Mouse (Mus musculus): ENCODE data around the gene Hspa5. TPM values are rescaled to one million over a fixed set of nuclear protein-coding genes. Genes with fewer than 3 reads are reported as not detected.

Gene Hspa5
- 906 and 942 TPM in 2 replicates for polyA plus RNA-seq (2014; fragmentation: Nextera tagmentation; extraction: Ambion mirVana)

DNA sequence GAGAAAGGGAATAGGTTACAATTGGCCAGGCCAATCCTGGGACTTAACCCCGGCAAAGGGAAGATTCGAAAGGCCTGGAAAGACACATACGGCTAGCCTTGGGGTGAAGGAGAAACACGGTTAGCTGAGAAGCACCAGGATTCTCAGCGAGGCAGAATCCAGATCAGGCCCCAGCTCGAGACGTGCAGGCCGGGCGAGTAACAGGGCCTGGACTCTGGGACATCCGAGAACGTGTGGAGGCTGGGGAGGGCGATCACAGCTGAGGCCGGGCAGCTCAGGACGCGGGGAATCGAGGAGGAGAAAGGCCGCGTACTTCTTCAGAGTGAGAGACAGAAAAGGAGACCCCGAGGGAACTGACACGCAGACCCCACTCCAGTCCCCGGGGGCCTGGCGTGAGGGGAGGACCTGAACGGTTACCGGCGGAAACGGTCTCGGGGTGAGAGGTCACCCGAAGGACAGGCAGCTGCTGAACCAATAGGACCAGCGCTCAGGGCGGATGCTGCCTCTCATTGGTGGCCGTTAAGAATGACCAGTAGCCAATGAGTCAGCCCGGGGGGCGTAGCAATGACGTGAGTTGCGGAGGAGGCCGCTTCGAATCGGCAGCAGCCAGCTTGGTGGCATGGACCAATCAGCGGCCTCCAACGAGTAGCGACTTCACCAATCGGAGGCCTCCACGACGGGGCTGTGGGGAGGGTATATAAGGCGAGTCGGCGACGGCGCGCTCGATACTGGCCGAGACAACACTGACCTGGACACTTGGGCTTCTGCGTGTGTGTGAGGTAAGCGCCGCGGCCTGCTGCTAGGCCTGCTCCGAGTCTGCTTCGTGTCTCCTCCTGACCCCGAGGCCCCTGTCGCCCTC lies at the start of gene Hspa5:
Hspa5 (plus strand) TSS at position 603 of the 859 bp plus-strand sequence.
- peak; percentile 100 for DNase-seq (ENCODE audit: low spot score)
- peak; percentile 98 for ATAC-seq (ENCODE audit: low read depth)
- Histone ChIP-seq H3K9ac (ENCODE audit: low read depth, low read length) (peak within 1 kb of the TSS; percentile 92), H3K4me1 (ENCODE audit: control insufficient read depth, insufficient read depth, low read length) (peaks cover 37% of the 10 kb centered on the region), H3K9me3 (ENCODE audit: control insufficient read depth, low read length) (no peaks in the 10 kb centered on the region), H3K4me2 (ENCODE audit: low read depth, low read length) (peak within 1 kb of the TSS; percentile 72), H3K36me3 (ENCODE audit: control insufficient read depth, insufficient read depth, low read length) (peaks cover 42% of the 10 kb centered on the region), H3K4me3 (ENCODE audit: low read depth, low read length) (peak within 1 kb of the TSS; percentile 80), H3K27me3 (replicated peaks; ENCODE audit: control insufficient read depth, insufficient read depth, low read length) (no peaks in the 10 kb centered on the region), H3K27ac (replicated peaks; ENCODE audit: low read depth, low read length) (peak within 1 kb of the TSS; percentile 92)
- under 1% methylated on average over 38 of the region's 60 CpGs for WGBS

DNA sequence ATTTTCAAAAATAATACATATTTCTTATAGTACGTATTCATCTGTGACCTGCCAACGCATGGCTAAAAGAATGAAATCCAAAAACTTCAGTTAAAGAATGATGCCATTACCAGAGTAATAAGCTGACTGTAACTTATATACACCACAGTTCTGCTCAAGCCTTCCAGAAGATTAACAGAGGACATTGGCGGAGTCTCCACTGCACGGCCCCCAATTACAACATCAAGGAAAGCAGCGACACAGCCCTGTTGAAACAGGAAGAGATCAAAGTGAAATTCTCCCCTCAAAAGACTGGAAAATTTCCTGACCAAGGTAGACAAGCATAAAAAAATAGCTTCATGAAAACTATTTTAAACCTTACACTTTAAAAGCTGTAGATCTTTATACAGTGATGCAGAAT lies 46.5 kb upstream of the Hspa5 start:
- ATAC-seq (ENCODE audit: low read depth), result no peak
- no peak for DNase-seq (ENCODE audit: low spot score)
- H3K9me3 ChIP-seq (ENCODE audit: control insufficient read depth, low read length), result no peaks in the 10 kb centered on the region
- no peaks in the 10 kb centered on the region for H3K4me1 ChIP-seq (ENCODE audit: control insufficient read depth, insufficient read depth, low read length)
- H3K27me3 ChIP-seq (replicated peaks; ENCODE audit: control insufficient read depth, insufficient read depth, low read length), result no peaks in the 10 kb centered on the region
- 91% methylated on average over 5 of the region's 5 CpGs for WGBS
- no peak overlapping the region for H3K4me3 ChIP-seq (ENCODE audit: low read depth, low read length)
- H3K27ac ChIP-seq (replicated peaks; ENCODE audit: low read depth, low read length), result no peak overlapping the region
- peaks cover 85% of the 10 kb centered on the region for H3K36me3 ChIP-seq (ENCODE audit: control insufficient read depth, insufficient read depth, low read length)
- no peak overlapping the region for H3K4me2 ChIP-seq (ENCODE audit: low read depth, low read length)
- no peak overlapping the region for H3K9ac ChIP-seq (ENCODE audit: low read depth, low read length)

DNA sequence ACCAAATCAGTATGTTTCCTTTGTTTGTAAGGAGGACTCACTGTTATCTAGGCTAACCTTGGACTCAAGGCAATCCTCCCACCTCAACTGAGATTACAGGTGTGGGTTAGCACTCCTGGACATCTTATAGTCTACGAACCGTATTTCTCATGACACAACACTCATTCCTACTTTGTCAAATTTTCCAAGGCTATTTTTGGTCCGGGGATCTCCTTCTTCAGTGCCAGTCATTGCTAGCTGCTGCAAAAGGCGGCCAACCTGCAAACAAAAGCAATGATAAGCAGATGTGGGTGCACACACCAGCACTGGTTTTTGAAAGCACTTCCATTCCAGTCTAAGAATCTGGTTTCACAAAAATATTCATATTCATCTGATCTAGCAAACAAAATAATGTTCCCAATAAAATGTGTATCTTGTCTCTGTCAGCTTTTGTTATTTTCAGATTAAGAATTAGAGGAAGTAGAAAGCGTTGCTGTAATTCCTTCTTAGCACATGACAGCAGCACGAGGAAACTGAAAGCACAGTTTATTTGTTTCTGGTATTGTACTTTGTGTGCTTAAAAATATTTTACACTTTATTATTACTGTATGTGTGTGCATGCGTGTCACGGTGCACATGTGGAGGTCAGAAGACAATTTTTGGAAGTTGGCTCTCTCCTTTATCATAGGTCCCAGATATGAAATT lies 44.6 kb upstream of the Hspa5 start:
- WGBS, result 91% methylated on average over 8 of the region's 8 CpGs
- no peak for ATAC-seq (ENCODE audit: low read depth)

DNA sequence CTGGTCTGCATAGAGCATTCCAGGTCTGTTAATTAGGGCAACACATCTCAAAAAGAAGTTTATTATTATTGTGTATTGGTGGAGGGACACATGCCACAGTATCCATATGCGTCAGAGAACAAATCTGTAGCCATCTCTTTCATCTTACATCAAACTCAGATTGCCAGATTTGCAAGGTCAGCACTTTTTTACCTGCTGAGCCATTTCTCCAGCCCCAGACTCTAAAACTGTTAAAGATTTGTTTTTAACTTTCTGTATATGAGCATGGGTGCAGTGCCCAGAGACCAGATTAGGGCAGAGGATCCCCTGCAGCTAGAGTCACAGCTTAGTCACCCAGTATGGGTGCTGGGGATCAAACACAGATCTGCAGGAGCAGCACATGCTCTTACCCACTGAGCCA lies 35.1 kb upstream of the Hspa5 start:
- H3K27me3 ChIP-seq (replicated peaks; ENCODE audit: control insufficient read depth, insufficient read depth, low read length), result no peaks in the 10 kb centered on the region
- DNase-seq (ENCODE audit: low spot score), result no peak
- 77% methylated on average over 1 of the region's 1 CpGs for WGBS
- no peaks in the 10 kb centered on the region for H3K9me3 ChIP-seq (ENCODE audit: control insufficient read depth, low read length)
- H3K36me3 ChIP-seq (ENCODE audit: control insufficient read depth, insufficient read depth, low read length), result no peaks in the 10 kb centered on the region
- no peak for ATAC-seq (ENCODE audit: low read depth)
- no peak overlapping the region for H3K4me3 ChIP-seq (ENCODE audit: low read depth, low read length)
- no peak overlapping the region for H3K27ac ChIP-seq (replicated peaks; ENCODE audit: low read depth, low read length)
- H3K4me1 ChIP-seq (ENCODE audit: control insufficient read depth, insufficient read depth, low read length), result no peaks in the 10 kb centered on the region
- no peak overlapping the region for H3K4me2 ChIP-seq (ENCODE audit: low read depth, low read length)
- no peak overlapping the region for H3K9ac ChIP-seq (ENCODE audit: low read depth, low read length)

More for the DNA sequence above, 44.6 kb upstream of the Hspa5 start:
- no peak overlapping the region for H3K27ac ChIP-seq (replicated peaks; ENCODE audit: low read depth, low read length)
- H3K36me3 ChIP-seq (ENCODE audit: control insufficient read depth, insufficient read depth, low read length), result peaks cover 69% of the 10 kb centered on the region
- no peak overlapping the region for H3K4me3 ChIP-seq (ENCODE audit: low read depth, low read length)
- H3K27me3 ChIP-seq (replicated peaks; ENCODE audit: control insufficient read depth, insufficient read depth, low read length), result no peaks in the 10 kb centered on the region
- H3K9ac ChIP-seq (ENCODE audit: low read depth, low read length), result no peak overlapping the region
- no peak for DNase-seq (ENCODE audit: low spot score)
- H3K4me2 ChIP-seq (ENCODE audit: low read depth, low read length), result no peak overlapping the region
- H3K4me1 ChIP-seq (ENCODE audit: control insufficient read depth, insufficient read depth, low read length), result no peaks in the 10 kb centered on the region
- H3K9me3 ChIP-seq (ENCODE audit: control insufficient read depth, low read length), result no peaks in the 10 kb centered on the region

DNA sequence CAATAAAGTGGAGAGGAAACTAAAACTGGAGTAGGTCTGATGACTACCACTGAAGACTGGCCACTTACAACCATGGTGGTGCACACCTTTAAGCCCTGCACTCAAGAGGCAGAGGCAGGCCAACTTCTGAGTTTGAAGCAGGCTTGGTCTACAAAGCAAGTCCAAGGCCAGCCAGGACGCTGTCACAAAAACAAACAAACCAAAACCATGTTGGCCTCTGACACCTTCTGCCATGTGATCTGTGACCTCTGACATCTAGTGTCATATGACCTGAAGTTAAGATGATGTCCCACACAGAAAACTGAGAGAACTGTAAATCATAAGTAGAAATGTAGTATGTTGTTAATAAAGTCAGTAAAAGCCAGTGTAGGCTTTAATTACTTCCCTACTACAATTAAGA lies 33.9 kb upstream of the Hspa5 start:
- WGBS, result 41% methylated on average over 1 of the region's 1 CpGs
- no peak for DNase-seq (ENCODE audit: low spot score)
- no peaks in the 10 kb centered on the region for H3K9me3 ChIP-seq (ENCODE audit: control insufficient read depth, low read length)
- no peaks in the 10 kb centered on the region for H3K4me1 ChIP-seq (ENCODE audit: control insufficient read depth, insufficient read depth, low read length)
- no peak overlapping the region for H3K4me3 ChIP-seq (ENCODE audit: low read depth, low read length)
- no peak overlapping the region for H3K4me2 ChIP-seq (ENCODE audit: low read depth, low read length)
- no peak for ATAC-seq (ENCODE audit: low read depth)
- no peaks in the 10 kb centered on the region for H3K27me3 ChIP-seq (replicated peaks; ENCODE audit: control insufficient read depth, insufficient read depth, low read length)
- no peak overlapping the region for H3K9ac ChIP-seq (ENCODE audit: low read depth, low read length)
- no peaks in the 10 kb centered on the region for H3K36me3 ChIP-seq (ENCODE audit: control insufficient read depth, insufficient read depth, low read length)
- no peak overlapping the region for H3K27ac ChIP-seq (replicated peaks; ENCODE audit: low read depth, low read length)

DNA sequence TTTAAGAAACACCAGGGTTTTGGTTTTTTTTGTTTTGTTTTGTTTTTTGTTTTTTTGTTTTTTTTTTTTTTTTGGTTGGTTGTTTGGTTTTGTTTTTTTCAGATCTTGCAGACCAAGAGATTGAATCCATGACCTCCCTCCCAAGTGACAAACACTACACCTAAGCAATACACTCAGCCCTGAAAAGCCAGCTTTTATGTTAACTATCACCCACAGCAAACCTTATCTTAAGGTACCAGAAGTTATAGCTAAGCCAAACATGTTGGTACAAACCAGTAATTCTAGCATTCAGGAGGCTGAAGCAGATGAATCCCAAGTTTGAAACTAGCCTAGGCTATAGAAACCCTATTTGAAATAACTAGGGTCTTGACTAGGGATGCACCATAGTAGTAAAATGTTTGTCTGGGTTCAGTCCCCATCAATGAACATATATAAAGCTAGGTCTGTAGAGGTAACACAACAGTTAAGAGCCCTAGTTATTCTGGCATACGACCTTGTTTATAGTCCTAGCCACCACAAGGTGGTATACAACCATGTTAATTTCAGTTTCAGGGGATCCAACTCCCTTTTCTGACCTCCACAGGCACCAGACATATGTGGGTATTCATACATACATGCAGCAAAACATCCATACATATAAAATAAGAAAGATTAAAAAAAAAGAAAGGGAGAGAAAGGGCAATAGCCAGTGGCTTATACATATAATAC lies 31.9 kb upstream of the Hspa5 start:
- DNase-seq (ENCODE audit: low spot score) (no peak), ATAC-seq (ENCODE audit: low read depth) (no peak)

DNA sequence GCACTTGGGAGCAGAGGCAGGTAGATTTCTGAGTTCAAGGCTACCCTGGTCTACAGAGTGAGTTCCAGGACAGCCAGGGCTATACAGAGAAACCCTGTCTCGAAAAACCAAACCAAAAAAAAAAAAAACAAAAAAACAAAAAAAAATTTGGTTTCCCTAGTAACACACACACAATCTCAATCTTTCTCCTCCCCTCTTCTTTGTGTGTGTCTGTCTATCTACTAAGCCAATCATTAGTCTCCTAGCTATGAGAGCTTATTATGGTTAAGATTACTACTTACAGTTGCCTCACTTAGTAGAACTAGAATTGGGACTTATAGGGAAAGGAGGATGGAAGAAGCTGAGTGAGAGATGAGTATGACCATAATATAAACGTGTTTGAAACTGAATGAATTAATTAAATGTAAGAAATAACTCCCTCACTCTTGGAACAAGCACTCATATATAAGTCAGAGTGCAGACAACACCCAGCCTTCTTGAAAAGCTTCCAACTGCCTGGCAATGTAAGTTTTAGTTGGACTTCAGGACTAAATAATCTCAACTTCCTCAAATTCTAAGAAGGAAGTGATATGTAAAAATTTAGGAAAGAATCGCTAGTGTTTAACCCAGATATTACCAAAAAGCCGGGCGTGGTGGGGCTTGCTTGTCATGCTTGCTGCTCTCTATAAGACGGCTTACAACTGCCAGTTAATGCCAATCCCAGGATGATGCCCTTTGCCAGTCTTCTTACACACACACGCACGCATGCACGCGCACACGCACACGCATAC lies 30.2 kb upstream of the Hspa5 start:
- Histone ChIP-seq H3K27ac (replicated peaks; ENCODE audit: low read depth, low read length) (no peak overlapping the region), H3K4me1 (ENCODE audit: control insufficient read depth, insufficient read depth, low read length) (no peaks in the 10 kb centered on the region), H3K9me3 (ENCODE audit: control insufficient read depth, low read length) (no peaks in the 10 kb centered on the region), H3K9ac (ENCODE audit: low read depth, low read length) (no peak overlapping the region), H3K36me3 (ENCODE audit: control insufficient read depth, insufficient read depth, low read length) (peaks cover 10% of the 10 kb centered on the region; the same call in 1 of the 2 replicates), H3K27me3 (replicated peaks; ENCODE audit: control insufficient read depth, insufficient read depth, low read length) (no peaks in the 10 kb centered on the region), H3K4me3 (ENCODE audit: low read depth, low read length) (no peak overlapping the region), H3K4me2 (ENCODE audit: low read depth, low read length) (no peak overlapping the region)
- WGBS, result 94% methylated on average over 12 of the region's 12 CpGs
- ATAC-seq (ENCODE audit: low read depth), result no peak
- no peak for DNase-seq (ENCODE audit: low spot score)

More for the DNA sequence above, 31.9 kb upstream of the Hspa5 start:
- no peak overlapping the region for H3K4me2 ChIP-seq (ENCODE audit: low read depth, low read length)
- 82% methylated on average over 1 of the region's 1 CpGs for whole genome bisulfite sequencing
- no peak overlapping the region for H3K4me3 ChIP-seq (ENCODE audit: low read depth, low read length)
- H3K9ac ChIP-seq (ENCODE audit: low read depth, low read length), result no peak overlapping the region
- H3K27ac ChIP-seq (replicated peaks; ENCODE audit: low read depth, low read length), result no peak overlapping the region
- H3K4me1 ChIP-seq (ENCODE audit: control insufficient read depth, insufficient read depth, low read length), result no peaks in the 10 kb centered on the region
- no peaks in the 10 kb centered on the region for H3K27me3 ChIP-seq (replicated peaks; ENCODE audit: control insufficient read depth, insufficient read depth, low read length)
- no peaks in the 10 kb centered on the region for H3K9me3 ChIP-seq (ENCODE audit: control insufficient read depth, low read length)
- peaks cover 10% of the 10 kb centered on the region; the same call in 1 of the 2 replicates for H3K36me3 ChIP-seq (ENCODE audit: control insufficient read depth, insufficient read depth, low read length)

DNA sequence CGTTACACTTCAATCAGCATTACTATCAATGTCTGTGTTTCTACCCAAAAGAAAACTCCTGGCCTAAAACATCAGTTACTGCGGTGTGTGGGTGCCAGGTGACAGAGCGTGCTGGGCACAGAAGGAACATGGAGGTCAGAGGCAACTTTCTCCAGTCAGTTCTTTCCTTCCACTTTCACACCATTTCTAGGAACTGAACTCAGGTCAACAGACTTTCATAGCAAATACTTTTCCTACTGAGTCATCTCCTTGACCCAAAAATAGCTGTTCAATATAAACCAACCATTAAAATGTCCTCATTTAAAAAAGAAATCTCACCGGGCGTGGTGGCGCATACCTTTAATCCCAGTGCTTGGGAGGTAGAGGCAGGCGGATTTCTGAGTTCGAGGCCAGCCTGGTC lies 29.1 kb upstream of the Hspa5 start:
- no peak overlapping the region for H3K4me3 ChIP-seq (ENCODE audit: low read depth, low read length)
- no peak overlapping the region for H3K4me2 ChIP-seq (ENCODE audit: low read depth, low read length)
- 93% methylated on average over 8 of the region's 8 CpGs for WGBS
- H3K9ac ChIP-seq (ENCODE audit: low read depth, low read length), result no peak overlapping the region
- ATAC-seq (ENCODE audit: low read depth) (no peak), DNase-seq (ENCODE audit: low spot score) (no peak)
- H3K4me1 ChIP-seq (ENCODE audit: control insufficient read depth, insufficient read depth, low read length), result no peaks in the 10 kb centered on the region
- H3K27me3 ChIP-seq (replicated peaks; ENCODE audit: control insufficient read depth, insufficient read depth, low read length), result no peaks in the 10 kb centered on the region
- peaks cover 10% of the 10 kb centered on the region; the same call in 1 of the 2 replicates for H3K36me3 ChIP-seq (ENCODE audit: control insufficient read depth, insufficient read depth, low read length)
- no peak overlapping the region for H3K27ac ChIP-seq (replicated peaks; ENCODE audit: low read depth, low read length)
- H3K9me3 ChIP-seq (ENCODE audit: control insufficient read depth, low read length), result no peaks in the 10 kb centered on the region

Data from embryonic facial prominence, embryonic 14.5 days (tissue).